In genomic region chr16:20213591-20214226, GRCm38 (mm10) we compare ENCODE assay signal across 8 mouse cellular contexts. TPM values are rescaled to one million over a fixed set of nuclear protein-coding genes. Genes with fewer than 3 reads are reported as not detected.
DNase-seq lines count a peak whose midpoint lies in the region; ATAC-seq and TF ChIP-seq lines count a peak whose summit lies in the region.

No protein-coding gene starts in this region.

- peaks cover 48% of the 10 kb centered on the region for H3K36me3 ChIP-seq in liver, adult 2 months (ENCODE audit: control insufficient read depth, insufficient read depth, low read length)
- peaks cover 83% of the 10 kb centered on the region for H3K36me3 ChIP-seq in liver, embryonic 12.5 days
- peaks cover 93% of the 10 kb centered on the region for H3K36me3 ChIP-seq in G1E (replicated peaks)

- H3K9ac ChIP-seq in liver, adult 2 months (ENCODE audit: low read depth, low read length) = no peak overlapping the region
- H3K9ac ChIP-seq in liver, embryonic 12.5 days = no peak overlapping the region

- no peaks in the 10 kb centered on the region for H3K27me3 ChIP-seq in liver, adult 2 months (ENCODE audit: control insufficient read depth, insufficient read depth, low read length)
- no peaks in the 10 kb centered on the region for H3K27me3 ChIP-seq in liver, embryonic 12.5 days (replicated peaks)
- H3K27me3 ChIP-seq in G1E (ENCODE audit: insufficient read depth, low read length) = no peaks in the 10 kb centered on the region

- H3K4me1 ChIP-seq in liver, adult 2 months (ENCODE audit: control insufficient read depth, insufficient read depth, low read length) = no peaks in the 10 kb centered on the region
- H3K4me1 ChIP-seq in liver, embryonic 12.5 days = no peaks in the 10 kb centered on the region
- no peaks in the 10 kb centered on the region for H3K4me1 ChIP-seq in G1E (ENCODE audit: insufficient read depth, low read depth, low read length)

- peak; percentile 30 for DNase-seq in liver, adult 2 months (ENCODE audit: extremely low read depth, low read depth, low spot score)
- peak; percentile 24 for DNase-seq in G1E (ENCODE audit: low spot score)
- peak; percentile 75 for DNase-seq in adrenal gland, postnatal 14 days
- DNase-seq in embryo, embryonic 9.5 days (ENCODE audit: extremely low spot score) = peak; percentile 49
- DNase-seq in kidney, adult 8-10 months = peak; percentile 28 to 47
- DNase-seq in right cerebral cortex, postnatal 4 days = no peak

- no peak for TF ChIP-seq POLR2A in liver, adult 2 months (IDR thresholded peaks at IDR 0.05; ENCODE audit: extremely low read depth, insufficient read depth, low read length)

- no peaks in the 10 kb centered on the region for H3K9me3 ChIP-seq in liver, embryonic 12.5 days (replicated peaks)
- H3K9me3 ChIP-seq in G1E (replicated peaks) = no peaks in the 10 kb centered on the region

- H3K4me3 ChIP-seq in liver, adult 2 months (ENCODE audit: insufficient read depth, low read depth, low read length) = no peak overlapping the region
- no peak overlapping the region for H3K4me3 ChIP-seq in liver, embryonic 12.5 days
- no peak overlapping the region for H3K4me3 ChIP-seq in G1E (ENCODE audit: low read depth, low read length)

- TF ChIP-seq CTCF in liver, adult 2 months (IDR thresholded peaks at IDR 0.05; ENCODE audit: low read depth, low read length) = 0 out of 2 replicates have a peak, but pooled peaks have one; percentile 20
- TF ChIP-seq CTCF in G1E (IDR thresholded peaks at IDR 0.05; ENCODE audit: low read depth, low read length) = peak; percentile 43

- no peak overlapping the region for H3K4me2 ChIP-seq in liver, embryonic 12.5 days

- no peaks in the 10 kb centered on the region for H3K79me2 ChIP-seq in liver, adult 2 months (ENCODE audit: control insufficient read depth, insufficient read depth, low read length)

- H3K27ac ChIP-seq in liver, adult 2 months (replicated peaks; ENCODE audit: insufficient read depth, low read depth, low read length) = no peak overlapping the region
- H3K27ac ChIP-seq in liver, embryonic 12.5 days = no peak overlapping the region

- no peak for ATAC-seq in liver, embryonic 12.5 days
- ATAC-seq in G1E (ENCODE audit: extremely low read depth, insufficient number of reproducible peaks, low FRiP score, poor library complexity, severe bottlenecking) = peak; percentile 34
- ATAC-seq in megakaryocyte, adult 5-6 weeks (ENCODE audit: poor library complexity, severe bottlenecking) = peak; percentile 77

- WGBS in liver, adult 2 months = 92% methylated on average over 3 of the region's 3 CpGs
- 75% methylated on average over 3 of the region's 3 CpGs for WGBS in liver, embryonic 12.5 days (ENCODE audit: insufficient replicate concordance)

RNA-seq across cellular contexts. Expression of gene Map6d1, which starts 27.4 kb away (rescaled TPM):
- not detected in 2 replicates for total RNA-seq in liver, adult 2 months (2014; rRNA removed)
- not detected in 2 replicates for polyA plus RNA-seq in liver, adult 2 months (2012; rRNA removed)
- polyA plus RNA-seq in liver, embryonic 12.5 days (2016; fragmentation: Nextera tagmentation; extraction: Ambion mirVana) = 0.05 and 0.13 TPM in 2 replicates
- not detected in 2 replicates for total RNA-seq in G1E (2014; fragmentation: Nextera tagmentation)
- 0.06 TPM in 1 of 2 replicates, not detected in the other for total RNA-seq in G1E (2017)
- polyA plus RNA-seq in G1E (2012) = not detected in 2 replicates
- total RNA-seq in adrenal gland, postnatal 14 days (2021) = 3.2 and 4.9 TPM in 2 replicates
- not detected in 2 replicates for total RNA-seq in megakaryocyte, adult 5-6 weeks (2015)
- not detected in 2 replicates for total RNA-seq in megakaryocyte, adult 5-6 weeks (2017)
